Mouse (Mus musculus): ENCODE measurements around the gene Rerg. TPM values are rescaled to one million over a fixed set of nuclear protein-coding genes. Genes with fewer than 3 reads are reported as not detected.

Gene Rerg
- 4.4 and 4.5 TPM in 2 replicates for polyA plus RNA-seq (2012; rRNA removed)

GRCm38 (mm10) chr6:137170226-137170625 lies at the start of gene Rerg:
Gene Rerg, minus strand, starts transcription at chr6:137170497.

Other genes with a start within 250 kb of the Rerg start
- 0.44 and 0.49 TPM in 2 replicates for gene Erp27, start 248.3 kb downstream of the Rerg start, polyA plus RNA-seq (2012; rRNA removed)
- 0.10 TPM in 2 replicates for gene Pde6h, start 246.7 kb downstream of the Rerg start, polyA plus RNA-seq (2012; rRNA removed)
- gene Arhgdib, start 228.6 kb downstream of the Rerg start, polyA plus RNA-seq (2012; rRNA removed), result 173 and 214 TPM in 2 replicates
- 0.81 and 0.89 TPM in 2 replicates for gene Ptpro, start 81.8 kb upstream of the Rerg start, polyA plus RNA-seq (2012; rRNA removed)

Data from liver, embryonic 18 days (tissue).